Mouse (Mus musculus): ENCODE results near the gene Lrp5.

Gene Lrp5

DNA sequence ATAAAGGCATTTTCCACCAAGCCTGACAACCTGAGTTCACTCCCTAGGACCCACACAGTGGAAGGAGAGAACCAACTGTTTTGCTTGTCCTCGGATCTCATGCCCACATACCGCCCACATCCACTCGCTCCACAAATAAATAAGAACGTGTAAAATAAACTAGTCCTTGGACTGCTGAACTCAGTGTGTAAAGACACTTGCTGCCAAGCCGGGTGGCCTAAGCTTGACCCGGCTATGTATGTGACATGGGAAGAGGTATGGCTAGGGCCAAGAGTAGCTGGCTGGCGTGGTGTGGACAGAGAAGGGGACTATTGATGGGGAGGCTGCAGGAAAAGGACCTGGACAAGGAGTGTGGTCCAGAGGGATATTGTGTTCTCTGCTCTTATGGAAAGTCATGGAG lies 11.7 kb upstream of the Lrp5 start:
- in situ Hi-C loops (cut with MboI, MseI): no loop called here

DNA sequence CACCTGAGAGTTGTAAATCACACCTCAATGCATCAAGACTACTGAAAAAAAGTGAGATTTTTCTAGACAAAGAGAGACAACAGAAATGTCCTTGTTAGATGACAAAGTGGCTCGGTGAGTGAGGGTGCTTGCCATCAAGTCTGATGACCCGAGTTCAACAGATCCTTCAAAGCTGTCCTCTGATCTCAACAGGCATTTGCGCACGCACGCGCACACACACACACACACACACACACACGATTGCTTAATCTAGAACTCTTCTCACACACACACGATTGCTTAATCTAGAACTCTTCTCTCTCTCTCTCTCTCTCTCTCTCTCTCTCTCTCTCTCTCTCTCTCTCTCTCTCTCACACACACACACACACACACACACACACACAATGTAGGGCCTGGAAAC lies 9.6 kb upstream of the Lrp5 start:
- in situ Hi-C loops (cut with MboI, MseI): no loop called here

DNA sequence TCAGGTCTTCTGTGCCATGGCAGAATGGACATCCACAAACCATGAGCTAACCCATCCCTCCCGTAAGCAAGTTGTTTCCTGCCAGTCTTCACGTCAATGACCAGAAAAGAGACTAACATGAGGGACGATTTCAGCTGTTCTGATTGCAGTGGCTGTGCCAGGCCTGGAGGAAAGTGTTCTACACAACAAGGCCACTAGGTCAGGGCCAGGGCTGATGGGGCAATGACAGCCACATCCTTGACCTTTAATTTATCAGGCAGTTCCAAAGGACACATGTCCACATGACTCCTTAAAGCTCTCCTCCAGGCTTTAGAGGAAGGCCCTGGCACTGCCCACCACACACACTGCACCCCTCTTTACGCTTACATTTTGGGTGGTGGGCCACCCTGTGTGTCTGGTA lies 9.1 kb upstream of the Lrp5 start:
- in situ Hi-C loops (cut with MboI, MseI): no loop called here

DNA sequence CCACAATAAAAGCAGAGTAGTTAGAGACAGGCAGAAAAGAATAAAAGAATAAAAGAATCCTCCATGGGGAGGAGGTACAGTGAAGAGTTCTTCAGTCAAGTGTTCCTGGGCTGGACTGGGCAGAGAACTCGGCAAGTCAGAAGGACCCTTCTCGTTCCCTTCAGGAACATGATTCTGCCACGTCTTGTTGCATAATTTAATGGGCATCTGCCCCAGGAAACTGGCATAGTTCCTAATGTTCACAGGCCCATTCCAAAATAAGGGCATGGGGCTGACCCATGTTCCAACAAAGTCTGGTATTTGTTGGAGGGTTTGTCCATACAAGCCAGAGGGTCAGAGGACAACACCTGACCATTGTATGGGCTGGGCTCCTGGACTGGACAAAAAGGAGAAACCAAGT lies 8.6 kb upstream of the Lrp5 start:
- in situ Hi-C loops (cut with MboI, MseI): no loop called here

DNA sequence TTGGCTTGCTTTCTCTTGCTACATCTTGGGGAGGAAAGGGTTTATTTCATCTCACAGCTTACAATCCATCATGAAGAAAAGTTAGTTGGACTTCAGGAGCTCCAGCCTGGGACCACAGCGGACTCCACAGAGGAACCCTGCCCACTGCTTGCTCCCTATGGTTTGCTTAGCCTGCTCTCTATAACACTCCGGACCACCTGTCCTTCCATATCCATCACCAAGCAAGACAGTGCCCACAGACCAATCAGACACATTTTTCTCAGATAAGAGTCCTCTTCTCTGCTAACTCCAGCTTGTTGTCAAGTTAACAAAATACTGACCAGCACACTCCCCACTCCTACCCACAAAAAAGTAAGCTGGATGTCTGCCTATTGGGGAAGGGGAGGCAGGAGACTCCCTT lies 8.1 kb upstream of the Lrp5 start:
- in situ Hi-C loops (cut with MboI, MseI): no loop called here

DNA sequence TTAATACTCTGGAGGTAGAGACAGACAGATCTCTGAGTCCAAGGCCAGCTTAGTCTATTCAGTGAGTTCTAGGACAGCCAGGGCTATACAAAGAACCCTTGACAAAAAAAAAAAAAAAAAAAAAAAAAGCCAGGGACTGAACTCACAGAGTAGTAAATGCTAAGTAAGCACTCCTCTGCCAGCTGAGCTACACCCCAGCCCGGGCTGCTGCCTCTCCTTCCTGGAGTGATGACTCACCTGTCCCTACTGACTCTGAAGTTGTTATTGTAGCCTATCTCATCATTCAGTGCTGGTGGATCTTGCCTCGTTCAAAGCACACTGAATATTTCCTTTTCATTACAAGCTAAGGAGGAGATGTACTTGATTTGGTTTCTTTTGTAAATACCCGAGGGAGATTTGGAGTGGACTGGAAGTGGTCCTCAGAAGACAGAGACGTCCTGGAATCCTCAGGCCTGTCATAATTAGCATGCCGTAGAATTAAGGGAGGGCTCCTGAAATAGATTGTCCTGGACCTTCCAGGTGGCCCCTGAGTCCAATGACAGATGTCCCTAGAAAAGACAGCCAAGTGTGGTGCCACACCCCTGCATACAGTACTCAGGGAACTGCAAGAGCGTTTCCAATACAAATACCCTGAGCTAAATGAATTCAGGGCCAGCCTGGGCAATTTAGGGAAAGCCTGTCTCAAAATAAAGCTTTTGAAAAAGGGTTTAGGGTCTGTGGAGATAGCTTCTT lies 6.2 kb upstream of the Lrp5 start:
- in situ Hi-C loops (cut with MboI, MseI): no loop called here

DNA sequence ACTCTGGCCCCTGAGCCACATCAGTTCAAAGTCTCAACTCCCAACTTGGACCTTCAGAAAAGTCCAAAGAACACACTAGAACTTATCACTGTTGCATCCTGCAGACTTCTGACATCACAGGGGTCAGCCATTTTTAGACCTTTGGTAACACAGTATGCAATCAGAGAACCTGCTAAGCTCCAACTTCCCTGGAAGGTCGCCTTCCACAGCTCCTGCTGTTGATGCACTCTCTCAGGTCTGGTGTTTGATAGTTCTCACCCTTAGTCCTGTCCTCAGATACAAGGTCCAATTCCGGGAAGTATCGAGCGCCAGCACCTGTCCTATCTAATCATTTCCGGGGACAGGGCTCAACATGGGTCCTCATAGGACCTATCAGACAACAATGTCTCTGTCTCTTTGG lies 5.0 kb upstream of the Lrp5 start:
- in situ Hi-C loops (cut with MboI, MseI): no loop called here

DNA sequence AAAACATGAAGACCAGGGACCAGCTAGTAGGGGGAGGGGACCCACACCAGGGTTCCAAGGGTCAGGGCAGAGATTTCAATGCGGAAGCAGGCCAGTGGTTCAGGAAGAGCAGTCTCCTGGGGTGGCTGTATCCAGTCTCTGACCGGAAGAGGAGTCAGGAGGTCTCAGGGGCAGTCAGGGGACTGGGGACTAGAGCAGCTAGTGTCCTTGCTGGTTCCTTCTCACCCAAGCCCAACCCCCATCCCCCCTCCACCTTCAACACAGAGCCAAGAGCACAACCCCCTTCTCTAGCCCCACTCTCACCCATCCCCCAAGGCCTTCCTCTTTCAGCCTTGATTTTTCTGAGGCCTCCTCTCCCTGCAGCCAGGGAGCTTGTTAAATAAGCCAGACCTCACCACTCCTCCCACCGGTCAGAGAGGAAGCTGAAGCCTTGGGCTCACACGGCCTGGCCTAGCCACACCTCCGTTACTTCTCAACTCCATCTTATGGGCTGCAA lies 1.4 kb upstream of the Lrp5 start:
- in situ Hi-C loops (cut with MboI, MseI): no loop called here

DNA sequence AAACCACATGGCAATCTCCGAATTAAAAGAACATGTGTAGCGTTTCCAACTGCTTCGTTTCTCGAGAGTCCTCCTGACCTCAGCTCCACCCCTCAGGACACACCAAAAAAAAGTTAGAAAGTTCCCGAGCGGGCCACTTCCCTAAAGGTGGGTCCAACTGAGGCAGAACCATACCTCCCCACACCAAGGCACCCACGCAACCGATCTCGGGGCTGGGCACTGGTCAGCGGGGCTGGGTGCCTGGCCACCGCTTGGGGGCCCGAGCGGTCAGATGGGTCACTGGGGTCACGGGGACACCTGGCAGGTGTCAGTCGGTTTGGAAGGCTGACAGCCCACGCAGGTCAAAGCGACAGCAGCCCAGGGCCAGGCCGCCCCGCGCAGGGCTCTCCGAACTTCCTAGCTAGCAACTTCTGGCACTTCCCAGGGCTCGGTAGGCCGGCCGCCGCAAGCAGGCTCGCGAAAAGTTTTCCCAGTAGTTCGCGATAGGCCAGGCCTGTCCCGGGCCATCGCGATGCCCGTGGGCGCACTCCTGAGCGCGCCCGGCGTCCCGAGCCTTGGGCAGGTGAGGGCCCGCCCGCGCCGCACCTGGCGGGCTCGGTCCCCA lies 651 bp downstream of the Lrp5 start:
- in situ Hi-C loops (cut with MboI, MseI): no loop called here

DNA sequence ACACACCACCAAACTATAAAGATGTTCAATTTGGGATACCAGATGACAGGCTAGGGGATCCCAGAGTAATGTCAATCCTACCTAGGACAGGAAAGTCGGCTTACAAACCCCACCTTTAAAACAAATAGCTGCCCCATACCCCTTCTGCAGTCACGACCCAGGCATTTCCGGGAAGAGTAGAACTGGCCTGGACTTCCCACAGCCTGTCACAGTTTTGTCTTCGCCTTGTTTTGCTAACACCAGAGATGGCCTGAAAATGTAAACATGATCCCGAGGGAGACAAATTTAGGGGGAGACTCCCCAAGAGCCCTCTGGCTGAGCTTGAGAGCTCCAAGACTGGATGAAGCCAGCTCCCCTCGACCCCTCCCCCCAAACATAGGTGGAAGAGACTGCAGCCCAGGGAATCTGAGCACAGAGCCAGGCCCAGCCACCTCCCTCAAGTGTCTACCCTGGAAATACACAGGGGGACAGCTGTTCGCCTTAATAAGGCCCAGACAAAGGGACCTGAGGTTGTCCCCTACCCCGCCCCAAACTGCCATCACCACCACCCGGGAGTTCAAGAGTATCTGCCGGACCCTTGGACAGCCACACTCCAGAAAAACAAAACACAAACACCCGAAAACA lies 1.3 kb downstream of the Lrp5 start:
- in situ Hi-C loops (cut with MboI, MseI): no loop called here

DNA sequence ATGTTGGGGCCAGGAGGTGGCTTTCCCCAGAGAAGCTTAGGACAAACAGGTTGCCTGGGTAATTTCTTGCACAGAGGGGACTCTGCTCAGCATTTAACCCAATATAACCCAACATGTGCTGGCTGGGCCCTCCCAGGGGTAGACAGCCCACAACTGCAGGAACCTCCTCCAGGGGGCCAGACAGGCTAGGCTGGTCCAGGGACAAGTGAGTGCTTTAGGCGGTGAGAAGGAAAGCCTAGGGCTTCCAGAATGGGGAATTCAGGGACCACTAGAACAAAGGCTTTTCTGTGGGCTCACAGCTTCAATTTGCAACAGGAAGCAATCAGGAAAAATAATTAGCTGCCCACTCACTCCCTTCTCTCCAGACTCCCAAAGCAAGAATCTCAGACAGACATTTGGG lies 1.9 kb downstream of the Lrp5 start:
- in situ Hi-C loops (cut with MboI, MseI): no loop called here

DNA sequence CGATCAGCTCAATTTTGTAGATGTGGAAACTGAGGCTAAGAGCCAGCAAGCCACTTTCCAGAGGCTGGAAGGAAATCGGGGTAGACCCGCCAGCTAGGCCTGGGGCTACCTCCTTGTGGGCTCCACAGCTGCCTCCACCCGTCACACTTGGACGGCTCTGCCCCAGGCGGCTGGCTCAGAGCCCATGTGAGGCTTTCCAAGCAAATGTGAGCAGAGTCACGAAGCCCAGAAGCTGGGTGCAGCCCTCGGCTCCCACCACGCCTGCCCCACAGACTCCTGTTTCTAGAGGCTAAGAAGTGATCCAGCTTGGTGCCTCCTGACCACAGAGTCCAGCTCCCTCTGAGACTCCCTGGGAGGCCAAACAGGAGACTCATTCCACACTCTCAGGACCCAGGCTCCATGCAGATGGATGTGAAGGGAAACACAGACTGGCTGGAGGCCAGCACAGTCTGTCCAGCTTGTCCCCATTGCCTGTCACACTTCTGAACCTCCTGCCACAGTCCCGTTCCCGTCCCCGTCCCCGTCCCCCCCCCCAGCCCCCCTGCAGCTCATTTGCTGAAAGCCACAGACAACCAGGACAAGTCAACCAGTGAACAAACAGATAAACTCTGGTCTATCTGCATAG lies 4.9 kb downstream of the Lrp5 start:
- in situ Hi-C loops (cut with MboI, MseI): no loop called here

DNA sequence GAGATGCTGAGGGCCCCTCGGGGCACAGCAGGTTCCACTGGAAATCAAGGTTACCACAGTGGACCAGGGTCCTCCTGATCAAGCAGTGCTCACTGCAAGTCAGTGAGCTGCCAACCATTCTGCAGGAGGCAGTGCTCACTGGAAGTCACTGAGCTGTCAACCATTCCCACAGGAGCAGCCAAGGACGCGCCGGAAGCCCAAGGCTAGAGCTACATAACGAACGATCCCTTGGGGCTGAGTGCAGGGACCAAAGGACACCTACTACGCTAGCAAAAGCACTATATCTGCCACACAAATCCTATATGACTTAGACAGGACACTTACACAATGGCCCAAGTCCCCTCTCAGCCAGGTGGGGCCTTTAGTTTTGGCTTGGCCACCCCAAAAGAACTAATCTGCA lies 5.6 kb downstream of the Lrp5 start:
- in situ Hi-C loops (cut with MboI, MseI): no loop called here

DNA sequence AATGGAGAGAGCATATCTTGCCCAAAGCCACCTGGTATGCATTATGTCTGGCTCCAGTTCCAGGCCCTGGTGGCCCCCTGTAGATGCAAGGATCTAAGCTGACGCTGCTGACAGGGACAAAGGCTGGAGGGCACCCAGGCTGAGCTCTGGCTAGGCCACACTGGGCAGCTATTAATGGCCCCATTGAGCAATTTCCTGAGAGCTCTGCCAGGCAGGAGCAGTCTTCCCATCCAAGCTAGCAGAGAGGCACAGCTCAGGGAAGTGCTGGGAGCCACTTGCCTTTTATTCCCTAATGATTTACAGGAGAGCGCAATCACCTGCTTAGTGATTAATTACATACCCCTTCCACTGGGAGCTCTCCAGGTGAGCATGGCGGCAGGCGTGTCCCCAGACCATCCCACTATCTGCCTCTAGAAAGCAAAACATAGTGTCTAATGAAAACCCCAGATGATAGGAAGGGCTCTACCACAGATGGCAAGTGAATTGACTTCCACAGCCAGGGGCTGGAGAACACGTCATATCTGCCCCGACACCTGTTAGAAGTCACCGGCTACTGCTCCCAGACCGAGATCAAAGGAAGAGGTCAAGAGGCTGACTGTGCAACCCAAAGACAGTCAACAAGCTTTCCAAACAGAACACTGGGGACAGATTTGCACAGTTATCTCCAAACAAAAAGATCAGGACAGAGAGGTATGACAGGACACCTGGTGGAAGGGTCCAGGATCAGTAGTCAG lies 12.1 kb downstream of the Lrp5 start:
- in situ Hi-C loops (cut with MboI, MseI): no loop called here

DNA sequence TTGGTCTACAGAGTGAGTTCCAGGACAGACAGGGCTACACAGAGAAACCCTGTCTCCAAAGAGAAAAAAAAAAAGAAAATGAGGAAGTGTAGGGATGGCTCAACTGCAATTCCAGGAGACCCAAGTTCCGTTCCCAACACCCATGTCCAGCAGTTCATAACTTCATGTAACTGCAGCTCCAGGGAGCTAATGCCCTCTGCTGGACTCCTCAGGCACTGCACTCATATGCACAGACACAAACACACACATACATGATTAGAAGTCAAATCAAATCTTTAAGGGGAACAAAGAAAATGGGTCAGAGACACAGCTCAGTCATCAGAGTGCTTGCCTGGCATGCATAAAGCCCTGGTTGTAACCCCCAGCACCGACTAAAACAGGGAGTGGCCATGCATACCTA lies 13.2 kb downstream of the Lrp5 start:
- in situ Hi-C loops (cut with MboI, MseI): no loop called here

DNA sequence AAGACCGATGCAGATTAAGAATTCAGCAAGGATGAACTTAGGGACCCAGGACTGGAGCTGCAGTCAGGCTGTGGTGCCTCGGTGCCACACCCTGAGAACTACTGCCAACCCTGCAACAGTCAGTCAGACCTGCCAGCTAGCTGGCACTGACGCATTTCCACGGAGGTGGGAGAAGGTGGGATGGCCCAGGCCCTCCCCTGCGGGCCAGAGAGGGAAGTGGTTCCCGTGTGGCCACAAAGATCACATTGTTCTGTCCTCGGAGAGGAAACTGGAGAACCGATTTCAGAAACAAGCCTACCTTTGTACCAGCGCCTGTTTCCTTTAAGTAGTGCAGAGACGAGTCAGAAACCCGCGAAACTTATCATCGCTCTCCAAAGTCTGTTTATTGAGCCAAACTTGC lies 17.3 kb downstream of the Lrp5 start:
- in situ Hi-C loops (cut with MboI, MseI): no loop called here

DNA sequence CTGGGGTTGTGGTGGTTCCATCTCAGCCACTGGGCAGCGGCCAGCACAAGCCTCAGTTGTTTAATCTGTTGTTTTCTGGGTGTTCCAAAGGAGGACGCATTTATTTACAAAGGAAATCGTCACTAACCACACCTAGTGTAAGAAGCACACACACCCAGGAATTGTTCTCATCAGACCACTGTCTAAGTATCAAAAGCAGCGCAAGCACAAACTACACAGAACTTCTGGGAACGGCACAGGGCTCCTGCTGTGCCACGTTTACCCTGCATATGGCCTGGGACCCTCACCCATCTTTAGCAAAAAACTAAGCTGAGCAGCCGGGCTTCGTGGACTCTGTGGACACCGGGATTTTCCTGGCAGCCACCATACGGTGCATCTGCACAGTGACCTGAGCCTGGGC lies 17.8 kb downstream of the Lrp5 start:
- in situ Hi-C loops (cut with MboI, MseI): no loop called here

DNA sequence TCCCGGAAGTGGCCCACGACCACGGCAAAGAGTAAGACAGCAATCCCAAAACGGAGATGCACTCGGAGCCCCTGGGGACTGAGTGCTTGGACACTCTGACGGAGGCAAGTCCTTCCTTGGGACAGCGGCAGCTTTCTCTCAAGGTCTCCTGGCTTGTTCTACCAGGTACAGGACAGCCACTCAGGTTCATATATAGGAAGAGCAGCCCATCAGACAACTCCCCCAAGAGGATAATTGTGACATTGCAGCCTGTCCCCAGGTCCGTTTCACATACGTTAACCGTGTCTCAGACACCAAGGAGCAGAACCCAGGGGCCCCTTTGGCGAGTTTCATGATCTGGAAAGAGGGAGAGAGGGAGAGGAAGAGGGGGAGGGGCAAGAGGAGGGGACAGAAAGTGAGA lies 18.4 kb downstream of the Lrp5 start:
- in situ Hi-C loops (cut with MboI, MseI): no loop called here

DNA sequence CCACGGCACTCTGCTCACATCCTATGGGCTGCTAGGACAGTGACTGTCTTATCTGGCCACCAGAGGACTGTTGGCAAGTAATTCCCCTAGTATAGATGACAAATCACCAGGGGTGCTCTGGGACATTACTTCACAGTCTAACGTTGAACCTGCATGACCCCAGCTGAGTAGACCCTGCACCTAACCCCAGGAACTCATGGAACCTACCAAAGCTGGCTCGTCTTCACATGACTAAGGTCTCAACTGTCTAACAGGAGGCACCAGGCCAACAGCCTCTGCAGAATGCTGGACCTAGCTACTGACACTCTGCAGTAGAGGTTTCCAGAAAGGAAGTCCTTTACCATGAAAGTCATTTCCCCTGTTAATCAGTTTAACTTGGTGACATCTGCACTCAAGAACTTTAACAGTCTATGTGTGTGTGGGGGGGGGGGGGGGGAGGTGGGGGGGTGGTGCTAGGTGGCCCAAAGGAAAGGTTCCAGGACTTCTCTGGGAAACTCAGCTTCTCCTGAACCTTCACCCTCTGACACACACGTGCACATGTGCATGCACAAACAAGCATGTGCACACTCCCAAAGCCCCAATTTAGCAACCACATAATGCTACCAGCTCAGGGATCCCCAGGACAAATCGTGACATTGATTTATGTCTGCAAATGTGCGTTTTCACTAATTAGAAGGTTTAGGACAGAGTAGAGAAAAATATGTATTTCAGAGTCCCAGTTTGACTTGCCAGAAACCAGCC lies 19.0 kb downstream of the Lrp5 start:
- in situ Hi-C loops (cut with MboI, MseI): no loop called here

DNA sequence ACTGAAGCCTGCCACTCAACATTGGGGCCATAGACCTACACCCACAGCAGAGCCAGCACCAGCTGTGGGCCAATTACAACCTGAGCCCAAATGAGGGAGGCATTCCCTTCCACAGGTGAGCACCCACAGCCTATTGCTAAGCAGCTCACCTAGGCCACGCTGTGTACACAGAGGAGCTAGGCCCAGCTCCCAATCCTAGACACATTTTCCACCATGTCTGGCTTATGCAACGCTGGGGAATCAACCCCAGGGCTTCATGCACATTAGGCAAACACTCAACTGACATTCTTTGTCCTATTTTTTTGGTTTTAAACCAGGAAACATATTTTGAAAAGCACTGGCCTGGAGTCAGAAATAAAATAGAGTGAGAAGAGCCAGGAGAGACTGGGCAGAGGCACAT lies 19.7 kb downstream of the Lrp5 start:
- in situ Hi-C loops (cut with MboI, MseI): no loop called here

DNA sequence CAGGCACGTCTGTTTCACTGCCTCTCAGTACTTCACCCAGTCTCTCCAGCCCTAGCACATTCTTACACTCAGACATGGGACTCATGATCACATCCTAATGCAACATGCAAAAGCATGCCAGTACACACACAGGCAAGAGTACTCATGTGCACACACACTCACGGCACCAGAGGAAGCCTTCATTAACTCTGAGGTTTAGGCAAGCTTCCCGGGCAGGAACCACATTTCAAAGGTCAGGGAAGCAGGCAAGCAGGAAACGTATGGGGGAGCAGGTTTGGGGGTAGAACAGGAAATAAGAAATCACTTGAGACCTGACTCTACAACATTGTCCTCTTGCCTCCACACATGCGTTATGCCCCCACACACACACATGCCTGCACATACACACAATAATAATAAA lies 20.9 kb downstream of the Lrp5 start:
- in situ Hi-C loops (cut with MboI, MseI): no loop called here
